Mouse (Mus musculus): Measurements from ENCODE around the gene Spire2. TPM values are rescaled to one million over a fixed set of nuclear protein-coding genes. Genes with fewer than 3 reads are reported as not detected.
"Not testable (repeated sequence)": the region's sequence is repeated elsewhere in the genome, so short reads cannot be mapped to it uniquely, and the experiment has no call there.

Gene Spire2
- polyA plus RNA-seq, 1 experiment from 2014 or later = 5.1 TPM

DNA sequence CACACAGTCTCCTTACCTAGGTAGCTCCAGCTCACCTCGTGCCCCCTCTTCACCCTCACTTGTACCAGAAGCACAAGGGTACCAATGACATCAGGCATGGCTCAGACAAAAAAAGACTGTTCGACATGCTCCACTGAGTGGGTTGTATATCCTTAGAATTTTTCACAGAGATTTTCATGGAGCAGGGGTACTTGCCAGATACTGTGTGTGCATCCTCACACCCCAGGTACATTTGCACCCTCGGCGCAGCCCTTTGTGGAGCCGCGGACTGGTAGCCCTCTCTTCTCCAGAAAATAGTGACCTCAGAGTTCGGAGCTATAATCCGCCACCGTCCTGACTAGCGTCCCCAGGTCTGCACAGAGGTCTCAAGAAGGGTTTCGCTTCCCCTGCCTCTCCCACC, 78.3 kb downstream of the Spire2 start:
- H3K36me3 ChIP-seq = no peaks in the 10 kb centered on the region
- 8% methylated on average over 11 of the region's 11 CpGs for WGBS
- peak overlapping the region; percentile 46 for H3K4me3 ChIP-seq
- H3K27me3 ChIP-seq = peaks cover 61% of the 10 kb centered on the region
- no peaks in the 10 kb centered on the region for H3K9me3 ChIP-seq
- peak overlapping the region; percentile 61 for H3K4me2 ChIP-seq (replicated peaks)
- no peak for ATAC-seq (ENCODE audit: insufficient number of reproducible peaks, insufficient read depth, low FRiP score, low TSS enrichment)
- peak overlapping the region; percentile 39; the same call in 1 of the 2 replicates for H3K9ac ChIP-seq
- H3K27ac ChIP-seq = no peak overlapping the region
- peaks cover 23% of the 10 kb centered on the region for H3K4me1 ChIP-seq

DNA sequence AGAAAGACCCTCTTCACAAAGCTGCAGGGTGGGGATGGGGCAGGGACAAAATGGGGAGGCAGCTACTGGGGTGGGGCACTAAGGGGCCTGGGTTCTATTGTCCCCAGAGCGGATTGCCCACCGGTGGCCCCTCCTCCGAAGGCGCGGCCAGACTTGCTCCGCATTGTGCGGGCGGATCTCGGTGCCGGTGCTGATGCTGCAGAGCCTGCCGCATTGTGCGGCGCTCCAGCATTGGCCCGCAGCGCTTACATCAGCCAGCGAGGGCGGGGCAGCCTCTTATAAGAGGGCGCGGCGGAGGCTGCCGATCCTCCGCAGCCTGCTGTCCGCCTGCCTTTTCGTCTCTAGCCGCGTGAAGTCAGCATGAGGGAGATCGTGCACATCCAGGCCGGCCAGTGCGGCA, 78.7 kb downstream of the Spire2 start, which contains the start of gene Tubb3:
Tubb3 (plus strand) TSS at position 179 of the 400 bp plus-strand sequence.
- Histone ChIP-seq H3K4me3 (peak within 1 kb of the TSS; percentile 46), H3K4me2 (replicated peaks) (peak within 1 kb of the TSS; percentile 61), H3K4me1 (peaks cover 23% of the 10 kb centered on the region), H3K27me3 (peaks cover 61% of the 10 kb centered on the region), H3K9me3 (no peaks in the 10 kb centered on the region), H3K9ac (peak within 1 kb of the TSS; percentile 39), H3K36me3 (no peaks in the 10 kb centered on the region), H3K27ac (peak within 1 kb of the TSS; percentile 57; the same call in 1 of the 2 replicates)
- WGBS = under 1% methylated on average over 29 of the region's 29 CpGs
- peak; percentile 78 for ATAC-seq (ENCODE audit: insufficient number of reproducible peaks, insufficient read depth, low FRiP score, low TSS enrichment)

DNA sequence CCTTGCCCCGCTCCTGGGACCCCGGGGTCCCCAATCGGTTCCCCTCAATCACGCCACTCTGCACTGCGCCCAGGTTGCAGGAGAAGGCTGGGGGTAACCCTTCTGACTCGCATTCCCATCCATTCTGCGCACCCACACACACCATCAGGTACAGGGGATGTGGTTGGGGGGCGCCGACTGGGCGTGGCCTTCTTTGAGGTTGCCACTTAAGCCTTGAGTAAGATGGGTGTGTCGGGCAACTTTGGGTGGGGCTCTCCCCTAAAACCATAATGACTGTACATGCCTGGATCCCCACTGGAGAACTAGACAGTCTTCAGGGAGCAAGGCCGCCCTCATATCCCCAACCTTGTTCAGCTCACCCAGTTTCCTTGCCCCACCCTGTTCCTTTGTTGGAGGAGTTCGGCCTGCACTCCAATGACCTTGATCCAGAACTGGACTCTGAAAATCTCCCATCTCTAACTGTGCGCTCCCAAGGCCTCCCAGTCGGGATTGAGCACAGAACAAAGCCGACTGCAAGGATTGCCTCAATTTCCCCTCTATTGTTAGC, 79.3 kb downstream of the Spire2 start:
- H3K9me3 ChIP-seq = no peaks in the 10 kb centered on the region
- H3K27ac ChIP-seq = peak overlapping the region; percentile 57; the same call in 1 of the 2 replicates
- peak overlapping the region; percentile 61 for H3K4me2 ChIP-seq (replicated peaks)
- H3K36me3 ChIP-seq = no peaks in the 10 kb centered on the region
- H3K27me3 ChIP-seq = peaks cover 61% of the 10 kb centered on the region
- H3K4me1 ChIP-seq = peaks cover 23% of the 10 kb centered on the region
- peak; percentile 44; the same call in 1 of the 2 replicates for ATAC-seq (ENCODE audit: insufficient number of reproducible peaks, insufficient read depth, low FRiP score, low TSS enrichment)
- H3K4me3 ChIP-seq = peak overlapping the region; percentile 46
- WGBS = 4% methylated on average over 16 of the region's 16 CpGs
- H3K9ac ChIP-seq = peak overlapping the region; percentile 39

DNA sequence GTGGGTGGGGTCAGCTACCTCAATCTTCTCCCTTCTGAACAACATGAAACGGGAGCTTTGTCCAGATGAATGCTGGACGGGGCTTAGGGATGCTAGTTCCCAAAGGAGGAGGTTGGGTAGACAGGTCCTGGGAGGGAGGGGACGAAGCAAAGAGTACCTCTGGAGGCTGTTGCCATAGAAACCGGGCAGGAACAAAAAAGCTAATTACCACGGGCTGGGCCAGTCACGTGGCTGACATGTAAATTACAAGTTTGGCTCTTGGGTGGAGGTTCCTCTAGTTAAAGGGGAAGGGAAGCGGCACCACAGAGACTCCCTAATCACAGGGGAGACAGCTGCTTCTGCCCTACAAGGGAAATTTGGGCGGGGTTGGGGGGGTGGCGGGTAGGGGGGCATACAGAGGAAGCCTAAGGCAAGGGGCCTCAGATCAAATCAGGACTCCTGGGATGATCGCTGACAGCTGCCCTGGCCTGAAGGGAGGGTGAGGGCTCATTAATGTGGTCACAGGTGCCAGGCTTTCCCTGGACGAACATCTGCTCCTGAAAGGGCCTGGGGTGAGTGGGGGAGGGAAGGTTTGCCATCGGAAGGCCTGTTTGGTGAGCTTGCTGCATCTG, 80.2 kb downstream of the Spire2 start:
- Histone ChIP-seq H3K4me1 (peaks cover 23% of the 10 kb centered on the region), H3K27ac (0 out of 2 replicates have a peak overlapping the region, but pooled peaks have one; percentile 23), H3K9ac (no peak overlapping the region), H3K4me3 (peak overlapping the region; percentile 46), H3K9me3 (no peaks in the 10 kb centered on the region), H3K36me3 (no peaks in the 10 kb centered on the region), H3K4me2 (replicated peaks) (peak overlapping the region; percentile 61), H3K27me3 (peaks cover 60% of the 10 kb centered on the region)
- WGBS = under 1% methylated on average over 12 of the region's 12 CpGs
- no peak for ATAC-seq (ENCODE audit: insufficient number of reproducible peaks, insufficient read depth, low FRiP score, low TSS enrichment)

DNA sequence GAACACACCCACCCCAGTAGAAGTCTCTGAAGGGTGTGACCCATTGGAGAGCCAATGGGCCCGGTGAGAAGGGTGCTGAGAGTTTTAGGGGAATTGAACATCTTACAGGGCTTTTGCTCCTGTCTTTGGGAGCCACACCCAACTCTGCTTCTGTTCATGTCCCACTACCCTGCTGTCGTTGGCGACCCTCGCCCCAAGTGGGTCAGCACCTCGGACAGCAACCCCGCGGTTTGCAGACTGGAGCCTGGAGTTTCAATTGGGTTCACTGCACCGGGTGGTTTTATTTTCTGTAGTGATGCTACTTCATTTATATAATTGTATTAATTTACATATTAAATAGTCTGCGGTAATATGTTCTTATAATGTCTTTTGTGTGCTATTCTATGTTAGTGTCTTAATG, 81.7 kb downstream of the Spire2 start:
- Histone ChIP-seq H3K4me2 (replicated peaks) (peak overlapping the region; percentile 61), H3K9ac (no peak overlapping the region), H3K9me3 (no peaks in the 10 kb centered on the region), H3K27me3 (peaks cover 47% of the 10 kb centered on the region), H3K36me3 (no peaks in the 10 kb centered on the region), H3K4me1 (peaks cover 23% of the 10 kb centered on the region), H3K4me3 (peak overlapping the region; percentile 46), H3K27ac (no peak overlapping the region)
- no peak for ATAC-seq (ENCODE audit: insufficient number of reproducible peaks, insufficient read depth, low FRiP score, low TSS enrichment)
- 11% methylated on average over 9 of the region's 9 CpGs for WGBS

- not testable (repeated sequence) for H3K4me3 ChIP-seq; H3K4me2 ChIP-seq (replicated peaks); H3K27ac ChIP-seq; ATAC-seq (ENCODE audit: insufficient number of reproducible peaks, insufficient read depth, low FRiP score, low TSS enrichment); H3K9me3 ChIP-seq; H3K36me3 ChIP-seq; H3K9ac ChIP-seq
- WGBS = 83% methylated on average over 5 of the region's 5 CpGs
- Histone ChIP-seq H3K4me1 (peaks cover 19% of the 10 kb centered on the region), H3K27me3 (peaks cover 40% of the 10 kb centered on the region)
These were observed 82.6 kb downstream of the Spire2 start for GRCm38 (mm10) chr8:123414997-123415696.

DNA sequence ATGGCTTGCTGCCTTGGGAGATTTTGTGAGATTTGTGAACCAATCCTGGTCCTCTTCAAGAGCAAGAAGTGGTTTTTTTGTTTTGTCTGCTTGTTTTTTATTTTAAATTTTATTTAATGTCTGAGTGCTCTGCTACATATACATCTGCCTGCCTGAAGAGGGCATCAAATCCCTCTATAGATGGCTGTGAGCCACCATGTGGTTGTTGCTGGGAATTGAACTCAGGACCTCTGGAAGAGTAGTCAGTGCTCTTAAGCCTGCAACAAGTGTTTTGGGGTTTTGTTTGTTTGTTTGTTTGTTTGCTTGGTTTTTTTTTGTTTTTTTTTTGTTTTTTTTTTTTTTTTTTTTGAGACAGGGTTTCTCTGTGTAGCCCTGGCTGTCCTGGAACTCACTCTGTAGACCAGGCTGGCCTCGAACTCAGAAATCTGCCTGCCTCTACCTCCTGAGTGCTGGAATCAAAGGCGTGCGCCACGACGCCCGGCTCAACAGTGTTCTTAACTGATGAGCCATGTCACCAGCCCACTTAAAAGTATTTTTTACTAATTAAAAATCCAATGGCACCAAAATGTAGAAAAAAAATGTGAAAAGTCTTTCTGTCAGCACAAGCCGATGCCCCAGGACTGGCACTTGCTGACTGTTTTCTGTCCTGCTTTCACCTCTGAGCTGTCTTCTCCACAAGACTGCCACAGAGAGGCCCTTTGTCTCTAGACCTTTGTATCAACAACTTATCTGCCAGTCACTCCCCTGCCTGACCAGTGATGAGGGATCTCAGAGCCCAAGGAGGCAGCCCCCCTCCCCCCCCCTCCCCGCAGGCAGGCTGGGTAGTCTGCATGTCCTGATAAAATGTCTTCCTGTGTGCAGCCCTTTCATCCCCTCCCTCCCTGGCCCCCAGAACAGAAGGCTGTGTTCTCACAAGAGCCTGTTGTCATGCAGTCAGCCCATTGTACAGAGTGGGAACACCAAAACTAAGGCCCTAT, 83.7 kb downstream of the Spire2 start:
- no peaks in the 10 kb centered on the region for H3K36me3 ChIP-seq
- no peak overlapping the region for H3K9ac ChIP-seq
- H3K4me1 ChIP-seq = peaks cover 17% of the 10 kb centered on the region
- no peak; the same call in 1 of the 2 replicates for ATAC-seq (ENCODE audit: insufficient number of reproducible peaks, insufficient read depth, low FRiP score, low TSS enrichment)
- no peaks in the 10 kb centered on the region for H3K9me3 ChIP-seq
- no peak overlapping the region for H3K4me3 ChIP-seq
- peaks cover 30% of the 10 kb centered on the region for H3K27me3 ChIP-seq
- H3K4me2 ChIP-seq (replicated peaks) = no peak overlapping the region
- H3K27ac ChIP-seq = no peak overlapping the region
- 72% methylated on average over 8 of the region's 8 CpGs for WGBS

DNA sequence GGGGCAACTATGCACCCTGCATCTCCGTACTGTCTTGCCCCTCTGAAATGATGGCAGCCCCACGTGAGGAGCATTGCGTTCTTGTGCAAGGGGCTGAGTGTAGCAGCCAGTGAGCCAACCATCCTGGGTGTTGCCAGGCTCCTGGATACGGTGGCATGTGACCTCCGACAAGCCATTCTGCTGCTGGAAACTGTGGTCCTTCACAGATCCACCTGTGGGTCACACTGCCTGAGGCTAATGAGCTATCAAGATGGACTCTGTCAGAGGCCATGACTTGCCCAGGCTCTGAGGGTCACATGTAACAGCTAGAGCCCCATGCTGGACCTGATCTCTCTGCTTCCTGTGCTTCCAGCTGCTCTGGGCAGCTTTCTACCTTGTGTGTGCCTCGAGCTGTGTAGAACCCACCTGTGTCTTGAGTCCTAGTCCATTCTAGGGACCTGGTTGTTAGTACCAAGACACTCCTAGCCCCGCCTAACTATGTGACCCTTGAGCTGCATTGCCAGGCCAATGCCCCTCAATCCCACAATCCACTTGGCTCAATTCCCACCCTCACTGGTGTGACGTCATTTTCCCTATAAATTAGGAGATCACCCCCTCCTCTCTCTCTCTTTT, 84.5 kb downstream of the Spire2 start:
- Histone ChIP-seq H3K9me3 (no peaks in the 10 kb centered on the region), H3K4me1 (peaks cover 9% of the 10 kb centered on the region), H3K27ac (no peak overlapping the region), H3K4me3 (no peak overlapping the region), H3K9ac (no peak overlapping the region), H3K27me3 (peaks cover 22% of the 10 kb centered on the region), H3K4me2 (replicated peaks) (no peak overlapping the region), H3K36me3 (no peaks in the 10 kb centered on the region)
- ATAC-seq (ENCODE audit: insufficient number of reproducible peaks, insufficient read depth, low FRiP score, low TSS enrichment) = no peak
- 83% methylated on average over 8 of the region's 8 CpGs for WGBS

Other genes with a start within 250 kb of the Spire2 start
- gene Rpl13, start 230.4 kb upstream of the Spire2 start, polyA plus RNA-seq (2016; fragmentation: Nextera tagmentation; extraction: Ambion mirVana) = 1,455 and 1,462 TPM in 2 replicates
- gene Cpne7, start 215.3 kb upstream of the Spire2 start, polyA plus RNA-seq (2016; fragmentation: Nextera tagmentation; extraction: Ambion mirVana) = 0.59 and 1.4 TPM in 2 replicates
- 19.2 and 24.1 TPM in 2 replicates for gene Sult5a1, start 174.4 kb upstream of the Spire2 start, polyA plus RNA-seq (2016; fragmentation: Nextera tagmentation; extraction: Ambion mirVana)
- 1.6 and 2.3 TPM in 2 replicates for gene Dpep1, start 146.5 kb upstream of the Spire2 start, polyA plus RNA-seq (2016; fragmentation: Nextera tagmentation; extraction: Ambion mirVana)
- 142 and 152 TPM in 2 replicates for gene Chmp1a, start 120.0 kb upstream of the Spire2 start, polyA plus RNA-seq (2016; fragmentation: Nextera tagmentation; extraction: Ambion mirVana)
- gene Spata33, start 119.9 kb upstream of the Spire2 start, polyA plus RNA-seq (2016; fragmentation: Nextera tagmentation; extraction: Ambion mirVana) = 5.9 and 7.0 TPM in 2 replicates
- 38.5 and 40.6 TPM in 2 replicates for gene Cdk10, start 107.9 kb upstream of the Spire2 start, polyA plus RNA-seq (2016; fragmentation: Nextera tagmentation; extraction: Ambion mirVana)
- 2.9 and 3.3 TPM in 2 replicates for gene Spata2l, start 96.5 kb upstream of the Spire2 start, polyA plus RNA-seq (2016; fragmentation: Nextera tagmentation; extraction: Ambion mirVana)
- gene Zfp276, start 78.5 kb upstream of the Spire2 start, polyA plus RNA-seq (2016; fragmentation: Nextera tagmentation; extraction: Ambion mirVana) = 34.3 and 36.6 TPM in 2 replicates
- 35.1 and 37.2 TPM in 2 replicates for gene Vps9d1, start 78.4 kb upstream of the Spire2 start, polyA plus RNA-seq (2016; fragmentation: Nextera tagmentation; extraction: Ambion mirVana)
- 31.9 and 34.0 TPM in 2 replicates for gene Fanca, start 14.1 kb upstream of the Spire2 start, polyA plus RNA-seq (2016; fragmentation: Nextera tagmentation; extraction: Ambion mirVana)
- gene Tcf25, start 41.0 kb downstream of the Spire2 start, polyA plus RNA-seq (2016; fragmentation: Nextera tagmentation; extraction: Ambion mirVana) = 172 and 186 TPM in 2 replicates
- 0.15 and 0.17 TPM in 2 replicates for gene Mc1r, start 74.4 kb downstream of the Spire2 start, polyA plus RNA-seq (2016; fragmentation: Nextera tagmentation; extraction: Ambion mirVana)
- 147 and 201 TPM in 2 replicates for gene Tubb3, start 78.7 kb downstream of the Spire2 start, polyA plus RNA-seq (2016; fragmentation: Nextera tagmentation; extraction: Ambion mirVana)
- 42.2 and 42.7 TPM in 2 replicates for gene Def8, start 90.8 kb downstream of the Spire2 start, polyA plus RNA-seq (2016; fragmentation: Nextera tagmentation; extraction: Ambion mirVana)
- gene Afg3l1, start 145.2 kb downstream of the Spire2 start, polyA plus RNA-seq (2016; fragmentation: Nextera tagmentation; extraction: Ambion mirVana) = 62.1 and 66.6 TPM in 2 replicates
- 11.3 and 12.9 TPM in 2 replicates for gene Dbndd1, start 182.8 kb downstream of the Spire2 start, polyA plus RNA-seq (2016; fragmentation: Nextera tagmentation; extraction: Ambion mirVana)
- 37.4 and 40.6 TPM in 2 replicates for gene Gas8, start 186.1 kb downstream of the Spire2 start, polyA plus RNA-seq (2016; fragmentation: Nextera tagmentation; extraction: Ambion mirVana)